Mouse (Mus musculus) heart, embryonic 13.5 days (tissue): ENCODE measurements around the gene Hist1h4a. TPM values are rescaled to one million over a fixed set of nuclear protein-coding genes. Genes with fewer than 3 reads are reported as not detected.
"Not testable (repeated sequence)": the region's sequence is repeated elsewhere in the genome, so short reads cannot be mapped to it uniquely, and the experiment has no call there.

Source experiments
- ATAC-seq: fragments of 200-750 bp; cut with Nextera tagmentation; 2 replicates; pipeline ENCODE4 v1.8.0; 2017; ENCODE audit warnings: moderate TSS enrichment; ENCODE audit not compliant: insufficient number of reproducible peaks, low FRiP score, low TSS enrichment; ENCODE audit errors: extremely low read depth
- H3K27ac ChIP-seq: fragments of 300-500 bp; sonication (generic); replicated peaks from 2 replicates; pipeline ENCODE4 v1.5.1; 2015; ENCODE audit warnings: moderate library complexity, mild to moderate bottlenecking, inconsistent platforms
- H3K27me3 ChIP-seq: fragments of 300-500 bp; sonication (generic); replicated peaks from 2 replicates; pipeline ENCODE4 v1.6.1; 2015; ENCODE audit warnings: mild to moderate bottlenecking, inconsistent platforms
- H3K36me3 ChIP-seq: fragments of 300-500 bp; sonication (generic); 2 replicates; pipeline ENCODE4 v1.6.1; 2015; ENCODE audit warnings: mild to moderate bottlenecking, inconsistent platforms
- H3K4me1 ChIP-seq: fragments of 300-500 bp; sonication (generic); 2 replicates; pipeline ENCODE4 v1.6.1; 2015; ENCODE audit warnings: inconsistent platforms
- H3K4me2 ChIP-seq: fragments of 300-500 bp; sonication (generic); 2 replicates; pipeline ENCODE4 v1.6.1; 2015; ENCODE audit warnings: inconsistent platforms, mild to moderate bottlenecking, moderate library complexity
- H3K4me3 ChIP-seq: fragments of 300-500 bp; sonication (generic); 2 replicates; pipeline ENCODE4 v1.5.1; 2015; ENCODE audit warnings: moderate library complexity, mild to moderate bottlenecking, inconsistent platforms
- H3K9ac ChIP-seq: fragments of 300-500 bp; sonication (generic); 2 replicates; pipeline ENCODE4 v1.6.1; 2015; ENCODE audit warnings: inconsistent platforms, mild to moderate bottlenecking, moderate library complexity
- H3K9me3 ChIP-seq: fragments of 300-500 bp; sonication (generic); 2 replicates; pipeline ENCODE4 v1.6.1; 2016; ENCODE audit warnings: inconsistent platforms
- WGBS: fragments of 180-500 bp; shearing (Covaris S2); methylation state at CpG from one replicate; pipeline ENCODE4 v1.1.7; 2015; ENCODE audit warnings: mixed read lengths; 5-methylcytosine and 5-hydroxymethylcytosine counted together
- microRNA-seq: library from miRNA; unstranded; fragments of <30 nt; microRNA quantifications from one replicate; pipeline ENCODE4, GENCODE M21; 2016
- polyA plus RNA-seq: library from polyadenylated mRNA; unstranded; fragments of >200 nt; fragmentation: Nextera tagmentation; extraction: Ambion mirVana; gene quantifications from 2 replicates; pipeline ENCODE4 v1.2.1, GENCODE M21; 2015

Hist1h4a gene
- polyA plus RNA-seq, 1 experiment from 2014 or later = not detected

- Histone ChIP-seq H3K27me3 (no peaks in the 10 kb centered on the region; the same call in 1 of the 2 replicates), H3K9ac (no peak overlapping the region), H3K4me1 (peaks cover 21% of the 10 kb centered on the region), H3K27ac (no peak overlapping the region), H3K9me3 (peaks cover 7% of the 10 kb centered on the region; the same call in 1 of the 2 replicates), H3K4me2 (0 out of 2 replicates have a peak overlapping the region, but pooled peaks have one; percentile 5), H3K36me3 (no peaks in the 10 kb centered on the region), H3K4me3 (no peak overlapping the region)
- 38% methylated on average over 4 of the region's 4 CpGs for WGBS
- ATAC-seq = no peak
These were observed 36.8 kb downstream of the Hist1h4a start for GRCm38 (mm10) chr13:23724239-23724638.

DNA sequence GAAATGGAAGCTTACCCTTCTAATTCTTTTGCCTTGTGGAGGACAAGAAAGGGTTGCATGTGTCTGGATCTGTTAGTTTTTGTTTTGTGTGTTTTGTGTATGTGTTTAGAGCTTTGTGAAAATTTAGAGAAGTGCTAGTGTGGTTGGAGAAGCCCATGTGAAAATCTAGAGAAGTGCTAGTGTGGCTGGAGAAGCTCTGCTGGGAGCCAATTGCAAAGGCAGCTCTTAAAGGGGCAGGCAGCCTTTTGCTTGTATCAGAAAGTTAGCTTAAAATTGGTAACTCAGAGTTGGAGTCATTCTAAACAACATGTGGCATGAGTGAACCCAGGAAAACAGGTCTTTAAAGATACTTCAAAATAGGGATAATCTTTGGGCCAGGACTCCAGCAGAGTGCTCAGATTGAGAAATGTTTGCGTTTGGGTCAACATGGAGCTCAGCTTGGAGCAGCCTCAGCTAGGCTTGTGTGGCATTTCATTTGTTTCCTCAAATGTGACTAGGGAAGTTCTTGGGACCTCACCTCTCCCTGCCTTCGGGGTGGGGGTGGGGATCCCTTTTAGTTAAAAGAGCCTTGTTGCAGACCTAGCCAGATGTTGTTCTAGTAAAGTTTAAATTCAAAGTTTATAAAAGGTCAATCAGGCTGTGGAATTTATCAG lies 43.3 kb downstream of the Hist1h4a start:
- not testable (repeated sequence) for ATAC-seq, H3K36me3 ChIP-seq, H3K9ac ChIP-seq, H3K4me2 ChIP-seq, H3K27ac ChIP-seq, H3K9me3 ChIP-seq, H3K27me3 ChIP-seq, H3K4me3 ChIP-seq
- 18% methylated on average over 2 of the region's 2 CpGs for WGBS
- H3K4me1 ChIP-seq = peaks cover 12% of the 10 kb centered on the region

DNA sequence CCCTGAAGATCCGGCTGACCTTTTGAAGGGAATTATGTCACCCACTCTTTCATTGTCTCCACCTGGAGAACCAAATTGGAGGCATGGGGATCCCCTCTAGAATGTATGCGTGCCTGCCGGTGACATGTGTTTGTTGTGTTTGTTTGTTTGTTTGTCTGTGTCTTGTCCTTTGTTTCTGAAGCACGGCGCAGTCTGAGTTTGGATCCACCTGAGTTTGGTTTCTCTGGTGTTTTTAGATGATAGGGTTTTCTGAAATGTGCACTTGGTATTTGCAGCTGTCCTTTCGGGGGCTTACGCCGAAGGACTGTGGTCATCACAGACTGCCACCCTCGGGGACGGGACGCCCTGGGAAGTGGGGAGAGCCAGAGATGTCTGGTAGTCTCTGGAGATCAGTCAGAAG lies 43.9 kb downstream of the Hist1h4a start:
- no peak overlapping the region for H3K4me2 ChIP-seq
- no peak overlapping the region for H3K4me3 ChIP-seq
- WGBS = 38% methylated on average over 11 of the region's 11 CpGs
- peaks cover 12% of the 10 kb centered on the region for H3K4me1 ChIP-seq
- no peak for ATAC-seq
- H3K27me3 ChIP-seq = no peaks in the 10 kb centered on the region
- H3K27ac ChIP-seq = no peak overlapping the region
- no peak overlapping the region for H3K9ac ChIP-seq
- H3K36me3 ChIP-seq = no peaks in the 10 kb centered on the region
- peaks cover 7% of the 10 kb centered on the region; the same call in 1 of the 2 replicates for H3K9me3 ChIP-seq

GRCm38 (mm10) chr13:23716261-23717042 lies 44.6 kb downstream of the Hist1h4a start:
- ATAC-seq = no peak
- peaks cover 12% of the 10 kb centered on the region for H3K4me1 ChIP-seq
- H3K27me3 ChIP-seq = no peaks in the 10 kb centered on the region
- no peak overlapping the region for H3K9ac ChIP-seq
- H3K4me2 ChIP-seq = no peak overlapping the region
- H3K36me3 ChIP-seq = no peaks in the 10 kb centered on the region
- no peak overlapping the region for H3K4me3 ChIP-seq
- no peak overlapping the region for H3K27ac ChIP-seq
- H3K9me3 ChIP-seq = peaks cover 7% of the 10 kb centered on the region; the same call in 1 of the 2 replicates
- 53% methylated on average over 5 of the region's 5 CpGs for WGBS

Small RNAs within 50 kb of the gene (microRNA-seq; reads per million reads assigned to microRNA genes)
- gene Gm44314 = not detected
- not detected for gene Gm44484

Other genes starting within 250 kb of the Hist1h4a start
- gene Hist1h4h, start 230.2 kb downstream of the Hist1h4a start, polyA plus RNA-seq = 6.3 and 7.2 TPM in 2 replicates
- 2.0 and 3.0 TPM in 2 replicates for gene Hist1h2af, start 227.3 kb downstream of the Hist1h4a start, polyA plus RNA-seq
- gene Hist1h3g, start 225.8 kb downstream of the Hist1h4a start, polyA plus RNA-seq = 4.1 and 5.5 TPM in 2 replicates
- 0.32 and 0.52 TPM in 2 replicates for gene Hist1h2bh, start 217.8 kb downstream of the Hist1h4a start, polyA plus RNA-seq
- 0.28 and 0.48 TPM in 2 replicates for gene Hist1h3f, start 217.2 kb downstream of the Hist1h4a start, polyA plus RNA-seq
- gene Hist1h4f, start 209.6 kb downstream of the Hist1h4a start, polyA plus RNA-seq = not detected in 2 replicates
- gene Hist1h1d, start 208.0 kb downstream of the Hist1h4a start, polyA plus RNA-seq = 0.23 and 0.29 TPM in 2 replicates
- gene Hist1h3e, start 198.9 kb downstream of the Hist1h4a start, polyA plus RNA-seq = 1.5 and 2.2 TPM in 2 replicates
- gene Hist1h2ae, start 190.0 kb downstream of the Hist1h4a start, polyA plus RNA-seq = 33.5 and 42.7 TPM in 2 replicates
- gene Hist1h2bg, start 189.8 kb downstream of the Hist1h4a start, polyA plus RNA-seq = 3.9 and 4.2 TPM in 2 replicates
- gene Hist1h2bf, start 187.0 kb downstream of the Hist1h4a start, polyA plus RNA-seq = 1.6 and 3.0 TPM in 2 replicates
- gene Hist1h2ad, start 186.8 kb downstream of the Hist1h4a start, polyA plus RNA-seq = 0.60 and 0.84 TPM in 2 replicates
- 2.4 TPM in 2 replicates for gene Hist1h3d, start 185.5 kb downstream of the Hist1h4a start, polyA plus RNA-seq
- 54.8 and 60.0 TPM in 2 replicates for gene Hist1h4d, start 179.6 kb downstream of the Hist1h4a start, polyA plus RNA-seq
- 1.3 and 1.5 TPM in 2 replicates for gene Hist1h2be, start 140.1 kb downstream of the Hist1h4a start, polyA plus RNA-seq
- gene Hist1h1e, start 138.7 kb downstream of the Hist1h4a start, polyA plus RNA-seq = 11.0 and 12.2 TPM in 2 replicates
- gene Hist1h2ac, start 77.3 kb downstream of the Hist1h4a start, polyA plus RNA-seq = 0.59 and 0.68 TPM in 2 replicates
- 50.1 and 54.5 TPM in 2 replicates for gene Hist1h2bc, start 77.0 kb downstream of the Hist1h4a start, polyA plus RNA-seq
- not detected in 2 replicates for gene Hist1h1t, start 65.4 kb downstream of the Hist1h4a start, polyA plus RNA-seq
- gene Hist1h4c, start 62.8 kb downstream of the Hist1h4a start, polyA plus RNA-seq = 2.4 and 3.7 TPM in 2 replicates
- 10.3 and 10.7 TPM in 2 replicates for gene Hfe, start 50.4 kb downstream of the Hist1h4a start, polyA plus RNA-seq
- gene Hist1h1c, start 22.4 kb downstream of the Hist1h4a start, polyA plus RNA-seq = 31.2 and 33.8 TPM in 2 replicates
- gene Hist1h3c, start 15.6 kb downstream of the Hist1h4a start, polyA plus RNA-seq = 2.7 and 3.8 TPM in 2 replicates
- gene Hist1h2bb, start 14.5 kb downstream of the Hist1h4a start, polyA plus RNA-seq = 1.6 and 2.2 TPM in 2 replicates
- 20.1 and 20.3 TPM in 2 replicates for gene Hist1h2ab, start 10.1 kb downstream of the Hist1h4a start, polyA plus RNA-seq
- 5.5 and 6.3 TPM in 2 replicates for gene Hist1h3b, start 9.0 kb downstream of the Hist1h4a start, polyA plus RNA-seq
- 2.3 and 2.8 TPM in 2 replicates for gene Hist1h4b, start 4.2 kb downstream of the Hist1h4a start, polyA plus RNA-seq
- 1.9 and 3.5 TPM in 2 replicates for gene Hist1h3a, start 1.2 kb upstream of the Hist1h4a start, polyA plus RNA-seq
- 1.5 and 1.6 TPM in 2 replicates for gene Hist1h1a, start 2.4 kb upstream of the Hist1h4a start, polyA plus RNA-seq
- gene Trim38, start 8.7 kb upstream of the Hist1h4a start, polyA plus RNA-seq = 0.09 and 0.20 TPM in 2 replicates
- 0.05 TPM in 1 of 2 replicates, not detected in the other for gene Slc17a2, start 45.8 kb upstream of the Hist1h4a start, polyA plus RNA-seq
- gene Slc17a3, start 78.2 kb upstream of the Hist1h4a start, polyA plus RNA-seq = 0.08 TPM in 1 of 2 replicates, not detected in the other
- not detected in 2 replicates for gene Slc17a1, start 106.5 kb upstream of the Hist1h4a start, polyA plus RNA-seq
- not detected in 2 replicates for gene Slc17a4, start 153.8 kb upstream of the Hist1h4a start, polyA plus RNA-seq
- gene Hist1h2ba, start 172.9 kb upstream of the Hist1h4a start, polyA plus RNA-seq = not detected in 2 replicates
- not detected in 2 replicates for gene Hist1h2aa, start 173.2 kb upstream of the Hist1h4a start, polyA plus RNA-seq
- gene Scgn, start 230.0 kb upstream of the Hist1h4a start, polyA plus RNA-seq = not detected in 2 replicates